Mouse (Mus musculus) G1E (cell line): ENCODE measurements around the gene Cuedc2.

Source experiments
- CTCF ChIP-seq: IDR thresholded peaks from 2 replicates; pipeline ENCODE4 v1.5.1; 2012; ENCODE audit warnings: low read depth, low read length, inconsistent platforms, mixed read lengths
- GATA1 ChIP-seq: IDR thresholded peaks from 2 replicates; pipeline ENCODE4 v1.6.1; 2012; ENCODE audit warnings: borderline replicate concordance, low read length, inconsistent platforms, mixed read lengths
- GATA2 ChIP-seq: IDR thresholded peaks from 2 replicates; pipeline ENCODE4 v1.6.1; 2012; ENCODE audit warnings: low read depth, low read length, inconsistent platforms, borderline replicate concordance
- POLR2AphosphoS5 ChIP-seq: IDR thresholded peaks from 2 replicates; pipeline ENCODE4 v1.6.1; 2012; ENCODE audit warnings: low read depth, low read length, inconsistent platforms; ENCODE audit not compliant: insufficient replicate concordance
- TAL1 ChIP-seq: conservative IDR thresholded peaks from 2 replicates; pipeline ENCODE4 v1.6.1; 2012; ENCODE audit warnings: low read depth, low read length, inconsistent platforms, mixed read lengths

DNA sequence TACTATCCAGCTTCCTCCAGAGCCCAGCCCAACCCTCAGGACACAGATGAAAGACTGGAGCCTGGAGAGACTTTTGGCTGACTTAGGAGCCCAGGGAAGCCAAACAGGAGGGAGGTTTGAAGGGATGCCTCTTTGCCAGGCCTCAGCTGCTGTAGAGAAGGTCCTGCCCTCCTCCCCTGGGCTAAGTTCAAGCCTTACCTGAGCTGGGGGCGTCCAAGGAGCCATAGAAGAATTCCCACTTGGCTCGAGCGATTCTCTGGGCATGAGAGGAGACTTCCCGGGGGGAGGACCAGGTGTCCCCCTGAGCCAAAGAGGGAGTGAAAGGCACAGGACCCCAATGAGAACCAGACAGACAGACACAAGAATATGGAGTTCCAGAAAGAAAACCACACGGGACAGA lies 14.8 kb downstream of the Cuedc2 start:
- TF ChIP-seq CTCF (no peak), GATA1 (no peak), POLR2AphosphoS5 (no peak), TAL1 (no peak), GATA2 (no peak)
